ENCODE assay signal across 7 mouse cellular contexts in the genomic region with DNA sequence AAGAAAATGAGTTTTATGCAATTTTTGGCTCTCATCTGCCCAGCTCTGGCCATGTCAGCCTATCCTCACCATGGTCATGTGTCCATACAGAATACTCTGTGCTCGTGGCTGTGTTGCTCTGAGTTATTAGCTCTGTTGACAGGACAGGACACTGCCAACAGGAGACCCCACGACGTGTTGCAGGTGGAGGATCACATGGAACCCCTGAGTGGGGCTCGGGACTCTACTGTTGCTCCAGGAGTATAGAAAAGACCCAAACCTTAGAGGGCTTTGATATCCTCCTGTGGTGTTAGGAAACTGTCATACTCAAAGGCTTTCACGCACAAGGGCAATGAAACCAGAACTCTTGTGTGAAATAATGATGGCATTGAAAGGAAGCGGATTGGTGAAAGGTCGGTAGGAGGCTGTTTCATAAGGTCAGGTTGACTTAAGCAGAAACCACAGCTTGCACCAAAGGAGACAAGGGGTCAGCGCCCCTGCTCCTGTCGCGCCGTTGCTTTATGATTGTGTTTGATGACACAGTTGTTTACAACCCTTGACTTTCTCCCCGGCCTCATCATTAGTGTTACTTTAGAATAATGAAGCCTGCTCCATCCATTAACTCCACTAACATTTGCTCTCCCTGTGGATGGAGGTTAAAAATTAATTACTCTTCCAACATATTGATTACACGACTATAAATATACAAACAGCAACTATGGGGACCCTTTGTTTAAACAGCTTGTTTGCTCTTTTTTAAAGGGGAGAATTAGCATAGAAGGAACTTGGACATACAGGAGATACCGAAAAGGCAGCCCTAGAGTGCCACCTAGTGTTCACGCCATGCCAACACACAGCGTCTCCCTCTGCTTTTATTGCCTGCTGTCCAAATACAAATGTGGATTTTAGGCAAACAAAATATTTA. TPM values are rescaled to one million over a fixed set of nuclear protein-coding genes. Genes with fewer than 3 reads are reported as not detected.
DNase-seq lines count a peak whose midpoint lies in the region; ATAC-seq and TF ChIP-seq lines count a peak whose summit lies in the region.

No protein-coding gene starts in this region.

- no peak overlapping the region for H3K27ac ChIP-seq in kidney, adult 2 months (ENCODE audit: insufficient read depth, low read depth, low read length)
- no peak overlapping the region for H3K27ac ChIP-seq in limb, embryonic 12.5 days
- no peak overlapping the region for H3K27ac ChIP-seq in midbrain, embryonic 14.5 days (replicated peaks; ENCODE audit: low read depth, low read length)

- H3K4me1 ChIP-seq in kidney, adult 2 months (ENCODE audit: control insufficient read depth, insufficient read depth, low read length): no peaks in the 10 kb centered on the region; the same call in 1 of the 2 replicates
- H3K4me1 ChIP-seq in limb, embryonic 12.5 days (replicated peaks): no peaks in the 10 kb centered on the region; the same call in 1 of the 2 replicates
- H3K4me1 ChIP-seq in midbrain, embryonic 14.5 days (ENCODE audit: control insufficient read depth, insufficient read depth, low read length): no peaks in the 10 kb centered on the region

- H3K4me3 ChIP-seq in kidney, adult 2 months (ENCODE audit: insufficient read depth, low read depth, low read length): no peak overlapping the region
- no peak overlapping the region for H3K4me3 ChIP-seq in limb, embryonic 12.5 days (replicated peaks)
- H3K4me3 ChIP-seq in midbrain, embryonic 14.5 days (replicated peaks; ENCODE audit: low read depth, low read length): no peak overlapping the region

- no peak for TF ChIP-seq POLR2A in kidney, adult 2 months (IDR thresholded peaks at IDR 0.05; ENCODE audit: low read depth, low read length)

- peak; percentile 97 for ATAC-seq in common myeloid progenitor, adult 5-6 weeks (replicated peaks; ENCODE audit: low read depth, poor library complexity, severe bottlenecking)
- ATAC-seq in limb, embryonic 12.5 days (ENCODE audit: insufficient number of reproducible peaks, insufficient read depth, low FRiP score, low TSS enrichment, low read depth): peak; percentile 70
- ATAC-seq in midbrain, embryonic 14.5 days (ENCODE audit: low FRiP score, low TSS enrichment): peak; percentile 79

- WGBS in kidney, adult 2 months: 22% methylated on average over 16 of the region's 16 CpGs
- WGBS in limb, embryonic 12.5 days: 16% methylated on average over 16 of the region's 16 CpGs
- WGBS in midbrain, embryonic 14.5 days: 36% methylated on average over 16 of the region's 16 CpGs

- H3K9ac ChIP-seq in limb, embryonic 12.5 days (replicated peaks): no peak overlapping the region; the same call in 1 of the 2 replicates
- H3K9ac ChIP-seq in midbrain, embryonic 14.5 days (replicated peaks; ENCODE audit: low read length): no peak overlapping the region

- peak; percentile 94 for TF ChIP-seq CTCF in kidney, adult 2 months (conservative IDR thresholded peaks at IDR 0.05; ENCODE audit: insufficient read depth, insufficient read length, low read depth, low read length)

- DNase-seq in adrenal gland, adult 18-20 months (ENCODE audit: low spot score in 2 of 2): peak; percentile 71 to 75
- peak; percentile 44 to 54 for DNase-seq in gastrocnemius, adult 8-10 months (ENCODE audit: low spot score in 2 of 2)
- peak; percentile 77 for DNase-seq in kidney, adult 2 months
- peak; percentile 90 for DNase-seq in midbrain, embryonic 14.5 days
- DNase-seq in spleen, adult 18-20 months: peak; percentile 52 to 70

- H3K4me2 ChIP-seq in limb, embryonic 12.5 days: peak overlapping the region; percentile 44
- H3K4me2 ChIP-seq in midbrain, embryonic 14.5 days (ENCODE audit: low read length): peak overlapping the region; percentile 16; the same call in 1 of the 2 replicates

- no peaks in the 10 kb centered on the region for H3K27me3 ChIP-seq in kidney, adult 2 months (replicated peaks; ENCODE audit: control insufficient read depth, insufficient read depth, low read length)
- H3K27me3 ChIP-seq in limb, embryonic 12.5 days: no peaks in the 10 kb centered on the region
- H3K27me3 ChIP-seq in midbrain, embryonic 14.5 days (ENCODE audit: control insufficient read depth, insufficient read depth, low read length): no peaks in the 10 kb centered on the region

- peaks cover 6% of the 10 kb centered on the region; the same call in 1 of the 2 replicates for H3K9me3 ChIP-seq in limb, embryonic 12.5 days
- H3K9me3 ChIP-seq in midbrain, embryonic 14.5 days (ENCODE audit: control insufficient read depth, low read length): no peaks in the 10 kb centered on the region; the same call in 1 of the 2 replicates

- H3K36me3 ChIP-seq in kidney, adult 2 months (ENCODE audit: control insufficient read depth, insufficient read depth, low read length): no peaks in the 10 kb centered on the region
- H3K36me3 ChIP-seq in limb, embryonic 12.5 days: no peaks in the 10 kb centered on the region
- no peaks in the 10 kb centered on the region for H3K36me3 ChIP-seq in midbrain, embryonic 14.5 days (ENCODE audit: control insufficient read depth, insufficient read depth, low read length)

RNA-seq across cellular contexts. Expression of a gene that starts 46.7 kb away (rescaled TPM):
- 100 to 1,000 TPM; 126 to 161 TPM for total RNA-seq in adrenal gland, adult 18-20 months (2021)
- 282 and 287 TPM in 2 replicates for total RNA-seq in common myeloid progenitor, adult 5-6 weeks (2017)
- total RNA-seq in gastrocnemius, adult 8-10 months (2022): 100 to 1,000 TPM; 280 to 354 (median 306) TPM
- 13.8 and 24.3 TPM in 2 replicates for polyA plus RNA-seq in kidney, adult 2 months (2012; rRNA removed)
- polyA plus RNA-seq in limb, embryonic 12.5 days (2016; fragmentation: Nextera tagmentation; extraction: Ambion mirVana): 186 and 193 TPM in 2 replicates
- 246 and 272 TPM in 2 replicates for polyA plus RNA-seq in midbrain, embryonic 14.5 days (2014; fragmentation: Nextera tagmentation; extraction: Ambion mirVana)
